Mouse (Mus musculus): ENCODE data around the gene Glg1. TPM values are rescaled to one million over a fixed set of nuclear protein-coding genes. Genes with fewer than 3 reads are reported as not detected.
A peak's percentile ranks its signal among the peaks of the same experiment; 100 is the strongest.
"Not testable (repeated sequence)": the region's sequence is repeated elsewhere in the genome, so short reads cannot be mapped to it uniquely, and the experiment has no call there.

Glg1 gene
- total and polyA plus RNA-seq, 3 experiments = 40.1 to 98.0 (median 85.0) TPM

DNA sequence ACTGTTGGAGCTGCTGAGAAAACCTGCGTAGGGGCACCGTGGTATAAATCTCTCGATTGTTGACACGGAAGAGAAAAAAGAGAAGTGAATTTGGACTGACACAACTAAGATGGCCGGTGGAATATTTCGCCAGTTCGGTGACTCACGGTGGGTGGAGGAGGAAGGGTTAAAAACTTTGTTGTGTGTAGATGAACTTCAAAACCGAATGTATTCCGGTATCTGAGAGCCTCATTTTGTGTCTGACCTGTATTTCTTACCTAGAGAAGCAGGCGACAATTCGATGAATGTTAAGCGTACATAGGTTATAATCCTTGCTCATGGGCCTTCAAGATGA, 359 bp upstream of the Glg1 start:
- no peak for DNase-seq
- no peak for TF ChIP-seq POLR2A (IDR thresholded peaks at IDR 0.05; ENCODE audit: insufficient read depth, low read depth, low read length)
- TF ChIP-seq EP300 (IDR thresholded peaks at IDR 0.05; ENCODE audit: insufficient read depth, low read depth, low read length) = no peak
- Histone ChIP-seq H3K4me1 (ENCODE audit: control insufficient read depth, insufficient read depth, low read length) (no peaks in the 10 kb centered on the region), H3K9ac (ENCODE audit: low read depth, low read length) (peak overlapping the region; percentile 77), H3K27ac (peak overlapping the region; percentile 94), H3K4me3 (peak overlapping the region; percentile 72), H3K79me2 (replicated peaks; ENCODE audit: control insufficient read depth, insufficient read depth, low read length) (no peaks in the 10 kb centered on the region), H3K36me3 (ENCODE audit: control insufficient read depth, insufficient read depth, low read length) (peaks cover 5% of the 10 kb centered on the region), H3K27me3 (ENCODE audit: control insufficient read depth, insufficient read depth, low read length) (no peaks in the 10 kb centered on the region)
- WGBS = 7% methylated on average over 13 of the region's 13 CpGs
- intact Hi-C loops (cut with DNase I) = loop anchor here (2.0 to 5.0 kb wide), 3 partner anchors 39 to 112 kb away; no protein-coding TSS in a partner anchor

DNA sequence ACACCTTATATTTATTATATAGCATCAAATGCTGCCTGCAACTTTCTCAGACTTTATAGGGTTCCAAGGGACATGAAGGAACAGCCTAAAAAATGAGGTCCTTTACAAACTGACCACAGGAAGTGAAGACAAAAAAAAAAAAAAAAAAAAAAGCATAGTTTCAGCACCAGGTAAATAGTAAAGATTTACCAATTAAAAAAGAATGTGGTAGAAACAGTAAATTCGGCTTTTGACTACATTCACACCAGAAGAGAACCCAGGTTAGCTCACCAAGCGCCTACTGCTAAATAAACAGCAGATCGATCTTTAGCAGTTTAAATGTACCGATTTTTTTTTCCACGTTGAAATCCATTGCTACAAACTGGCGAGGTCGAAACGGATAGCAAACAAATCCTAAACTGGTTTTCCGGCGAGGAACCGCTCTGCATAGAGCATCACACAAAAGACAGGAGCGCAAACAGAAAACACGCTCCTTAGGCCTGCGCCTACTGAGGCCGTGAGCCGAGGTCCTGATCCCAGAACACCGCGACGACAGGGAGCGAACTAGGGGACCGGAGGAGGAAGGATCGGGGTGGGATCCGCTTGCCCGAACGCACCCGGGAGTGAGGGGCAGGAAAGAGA, 896 bp downstream of the Glg1 start:
- Histone ChIP-seq H3K27ac (peak overlapping the region; percentile 94), H3K36me3 (ENCODE audit: control insufficient read depth, insufficient read depth, low read length) (peaks cover 5% of the 10 kb centered on the region), H3K4me3 (peak overlapping the region; percentile 72), H3K4me1 (ENCODE audit: control insufficient read depth, insufficient read depth, low read length) (no peaks in the 10 kb centered on the region; the same call in 1 of the 2 replicates), H3K9ac (ENCODE audit: low read depth, low read length) (peak overlapping the region; percentile 98), H3K79me2 (replicated peaks; ENCODE audit: control insufficient read depth, insufficient read depth, low read length) (0 out of 2 replicates have a peak, but pooled peaks cover 2% of the 10 kb centered on the region), H3K27me3 (ENCODE audit: control insufficient read depth, insufficient read depth, low read length) (no peaks in the 10 kb centered on the region)
- intact Hi-C loops (cut with DNase I) = loop anchor here (2.0 to 5.0 kb wide), 3 partner anchors 41 to 111 kb away; no protein-coding TSS in a partner anchor
- under 1% methylated on average over 26 of the region's 26 CpGs for WGBS
- no peak for DNase-seq
- TF ChIP-seq EP300 (IDR thresholded peaks at IDR 0.05; ENCODE audit: insufficient read depth, low read depth, low read length) (no peak), CTCF (IDR thresholded peaks at IDR 0.05) (no peak), POLR2A (IDR thresholded peaks at IDR 0.05; ENCODE audit: insufficient read depth, low read depth, low read length) (no peak)

GRCm38 (mm10) chr8:111252487-111253112, 6.4 kb downstream of the Glg1 start:
- Histone ChIP-seq H3K4me3 (no peak overlapping the region), H3K4me1 (ENCODE audit: control insufficient read depth, insufficient read depth, low read length) (peaks cover 1% of the 10 kb centered on the region), H3K79me2 (replicated peaks; ENCODE audit: control insufficient read depth, insufficient read depth, low read length) (peaks cover 7% of the 10 kb centered on the region), H3K9ac (ENCODE audit: low read depth, low read length) (no peak overlapping the region), H3K27me3 (ENCODE audit: control insufficient read depth, insufficient read depth, low read length) (no peaks in the 10 kb centered on the region), H3K36me3 (ENCODE audit: control insufficient read depth, insufficient read depth, low read length) (peaks cover 3% of the 10 kb centered on the region), H3K27ac (no peak overlapping the region)
- DNase-seq = no peak
- intact Hi-C loops (cut with DNase I) = no loop called here
- 74% methylated on average over 4 of the region's 4 CpGs for WGBS
- TF ChIP-seq CTCF (IDR thresholded peaks at IDR 0.05) = no peak
- no peak for TF ChIP-seq POLR2A (IDR thresholded peaks at IDR 0.05; ENCODE audit: insufficient read depth, low read depth, low read length)
- TF ChIP-seq EP300 (IDR thresholded peaks at IDR 0.05; ENCODE audit: insufficient read depth, low read depth, low read length) = no peak

DNA sequence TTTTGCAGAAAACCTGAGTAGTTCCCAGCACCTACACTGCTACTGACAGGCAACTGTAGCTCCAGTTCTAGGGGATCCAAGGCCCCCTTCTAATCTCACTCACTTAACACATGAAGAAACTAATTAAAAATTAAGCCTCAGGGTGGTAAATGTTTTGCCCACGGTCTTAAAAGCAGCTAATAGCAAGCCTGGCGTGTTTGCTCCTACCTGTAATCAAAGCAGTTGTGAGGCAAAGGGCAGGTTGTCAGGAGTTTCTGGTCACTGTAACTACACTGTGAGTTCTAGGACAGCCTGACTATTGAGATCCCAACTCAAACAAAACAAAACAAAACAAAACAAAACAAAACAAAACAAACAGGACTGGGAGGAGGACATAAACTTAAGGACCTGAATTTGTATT, 8.9 kb downstream of the Glg1 start:
- DNase-seq = no peak
- Histone ChIP-seq H3K36me3 (ENCODE audit: control insufficient read depth, insufficient read depth, low read length) (no peaks in the 10 kb centered on the region), H3K27me3 (ENCODE audit: control insufficient read depth, insufficient read depth, low read length) (no peaks in the 10 kb centered on the region), H3K4me1 (ENCODE audit: control insufficient read depth, insufficient read depth, low read length) (peaks cover 1% of the 10 kb centered on the region), H3K9ac (ENCODE audit: low read depth, low read length) (no peak overlapping the region), H3K4me3 (no peak overlapping the region), H3K27ac (no peak overlapping the region), H3K79me2 (replicated peaks; ENCODE audit: control insufficient read depth, insufficient read depth, low read length) (peaks cover 7% of the 10 kb centered on the region)
- 88% methylated on average over 2 of the region's 2 CpGs for WGBS
- no peak for TF ChIP-seq EP300 (IDR thresholded peaks at IDR 0.05; ENCODE audit: insufficient read depth, low read depth, low read length)
- TF ChIP-seq POLR2A (IDR thresholded peaks at IDR 0.05; ENCODE audit: insufficient read depth, low read depth, low read length) = no peak
- TF ChIP-seq CTCF (IDR thresholded peaks at IDR 0.05) = no peak
- intact Hi-C loops (cut with DNase I) = no loop called here

GRCm38 (mm10) chr8:111248136-111248535, 10.9 kb downstream of the Glg1 start:
- Histone ChIP-seq H3K36me3 (ENCODE audit: control insufficient read depth, insufficient read depth, low read length) (no peaks in the 10 kb centered on the region), H3K9ac (ENCODE audit: low read depth, low read length) (no peak overlapping the region), H3K27ac (no peak overlapping the region), H3K27me3 (ENCODE audit: control insufficient read depth, insufficient read depth, low read length) (no peaks in the 10 kb centered on the region), H3K4me1 (ENCODE audit: control insufficient read depth, insufficient read depth, low read length) (peaks cover 1% of the 10 kb centered on the region), H3K79me2 (replicated peaks; ENCODE audit: control insufficient read depth, insufficient read depth, low read length) (peaks cover 5% of the 10 kb centered on the region), H3K4me3 (no peak overlapping the region)
- TF ChIP-seq POLR2A (IDR thresholded peaks at IDR 0.05; ENCODE audit: insufficient read depth, low read depth, low read length) = no peak
- no peak for TF ChIP-seq EP300 (IDR thresholded peaks at IDR 0.05; ENCODE audit: insufficient read depth, low read depth, low read length)
- TF ChIP-seq CTCF (IDR thresholded peaks at IDR 0.05) = no peak
- intact Hi-C loops (cut with DNase I) = loop anchor here (5.0 kb wide), 1 partner anchor 41 kb away; no protein-coding TSS in a partner anchor
- DNase-seq = no peak

DNA sequence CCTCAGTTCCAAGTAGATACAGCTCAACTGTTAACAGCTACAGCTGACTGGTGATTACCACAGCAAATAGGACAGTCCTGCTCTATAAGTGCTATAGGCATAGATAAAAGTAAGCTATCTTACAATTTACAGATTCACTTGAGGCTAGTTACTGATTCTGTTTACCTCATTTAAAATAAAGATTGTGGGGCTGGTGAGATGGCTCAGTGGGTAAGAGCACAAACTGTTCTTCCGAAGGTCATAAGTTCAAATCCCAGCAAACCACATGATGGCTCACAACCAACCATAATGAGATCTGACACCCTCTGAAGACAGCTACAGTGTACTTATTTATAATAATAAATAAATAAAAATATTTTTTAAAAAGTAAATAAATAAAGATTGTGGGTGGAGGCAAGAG, 12.2 kb downstream of the Glg1 start:
- intact Hi-C loops (cut with DNase I) = loop anchor here (5.0 kb wide), 1 partner anchor 40 kb away; no protein-coding TSS in a partner anchor
- H3K36me3 ChIP-seq (ENCODE audit: control insufficient read depth, insufficient read depth, low read length); H3K27me3 ChIP-seq (ENCODE audit: control insufficient read depth, insufficient read depth, low read length); H3K4me1 ChIP-seq (ENCODE audit: control insufficient read depth, insufficient read depth, low read length); DNase-seq; H3K79me2 ChIP-seq (replicated peaks; ENCODE audit: control insufficient read depth, insufficient read depth, low read length); H3K4me3 ChIP-seq; H3K9ac ChIP-seq (ENCODE audit: low read depth, low read length); H3K27ac ChIP-seq: not testable (repeated sequence)
- 100% methylated on average over 1 of the region's 1 CpGs for WGBS

Data from heart, adult 2 months (tissue).